21 mouse cellular contexts compared by ENCODE assay signal in the genomic region with DNA sequence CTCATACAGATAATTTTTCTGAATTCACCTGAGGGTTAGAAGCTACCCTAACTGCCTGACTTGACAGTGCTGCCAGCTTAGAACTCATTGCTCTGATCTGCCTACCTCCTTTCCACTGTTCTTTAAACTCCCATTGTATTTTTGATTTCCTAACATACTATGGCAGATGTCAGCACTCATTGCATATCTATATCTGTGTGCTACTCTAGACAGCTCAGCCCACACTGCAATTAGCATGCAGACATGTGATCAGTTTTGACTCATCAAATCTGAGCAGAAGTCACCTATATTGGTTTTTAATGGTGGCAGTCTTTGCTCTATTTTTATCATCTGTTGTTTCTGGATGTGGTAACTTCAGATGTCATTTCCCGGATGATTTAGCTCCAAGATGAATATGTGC.
DNase-seq lines count a peak whose midpoint lies in the region; ATAC-seq and TF ChIP-seq lines count a peak whose summit lies in the region.
"Had no signal": no experiment of that assay in that cellular context is flagged by ENCODE, and none has a peak within 500 bp of the region (broad histone marks: within the 10 kb centered on the region; RNA-seq: fewer than 3 reads in every experiment).

No protein-coding gene starts in this region.

- WGBS in forebrain, postnatal 0 days: 56% methylated on average over 1 of the region's 1 CpGs
- 90% methylated on average over 1 of the region's 1 CpGs for WGBS in forebrain, embryonic 12.5 days
- WGBS in intestine, embryonic 15.5 days: 81% methylated on average over 1 of the region's 1 CpGs

- no peaks in the 10 kb centered on the region for H3K27me3 ChIP-seq in forebrain, postnatal 0 days (ENCODE audit: insufficient read depth, low read length)
- no peaks in the 10 kb centered on the region for H3K27me3 ChIP-seq in forebrain, embryonic 12.5 days
- no peaks in the 10 kb centered on the region for H3K27me3 ChIP-seq in intestine, embryonic 15.5 days (replicated peaks)
- H3K27me3 ChIP-seq: hindbrain, embryonic 12.5 days; hindbrain, embryonic 15.5 days had no signal

- peak; percentile 73 for ATAC-seq in forebrain, postnatal 0 days
- no peak for ATAC-seq in forebrain, embryonic 12.5 days (ENCODE audit: low FRiP score)
- ATAC-seq in intestine, embryonic 15.5 days: no peak
- ATAC-seq: CD4-positive, CD25-positive, alpha-beta regulatory T cell, adult 4 months had no signal

- no peak overlapping the region for H3K27ac ChIP-seq in forebrain, postnatal 0 days (ENCODE audit: low read depth, low read length)
- no peak overlapping the region for H3K27ac ChIP-seq in forebrain, embryonic 12.5 days
- H3K27ac ChIP-seq in intestine, embryonic 15.5 days: no peak overlapping the region
- H3K27ac ChIP-seq: forebrain, embryonic 10.5 days; gastrocnemius, adult 2 months; hindbrain, embryonic 12.5 days; hindbrain, embryonic 15.5 days had no signal

- no peak overlapping the region for H3K9ac ChIP-seq in forebrain, postnatal 0 days
- no peak overlapping the region for H3K9ac ChIP-seq in forebrain, embryonic 12.5 days
- H3K9ac ChIP-seq in intestine, embryonic 15.5 days: no peak overlapping the region
- H3K9ac ChIP-seq: hindbrain, embryonic 12.5 days; hindbrain, embryonic 15.5 days had no signal

- H3K9me3 ChIP-seq in forebrain, postnatal 0 days (ENCODE audit: low read length): no peaks in the 10 kb centered on the region
- H3K9me3 ChIP-seq in forebrain, embryonic 12.5 days: no peaks in the 10 kb centered on the region
- no peaks in the 10 kb centered on the region for H3K9me3 ChIP-seq in intestine, embryonic 15.5 days
- H3K9me3 ChIP-seq: forebrain, embryonic 10.5 days; hindbrain, embryonic 12.5 days; hindbrain, embryonic 15.5 days had no signal

- no peak for TF ChIP-seq CTCF in forebrain, postnatal 0 days (IDR thresholded peaks at IDR 0.05; ENCODE audit: low read depth)

- no peaks in the 10 kb centered on the region for H3K4me1 ChIP-seq in forebrain, postnatal 0 days (ENCODE audit: insufficient read depth)
- H3K4me1 ChIP-seq in forebrain, embryonic 12.5 days: no peaks in the 10 kb centered on the region
- no peaks in the 10 kb centered on the region for H3K4me1 ChIP-seq in intestine, embryonic 15.5 days (replicated peaks)
- H3K4me1 ChIP-seq: forebrain, embryonic 10.5 days; hindbrain, embryonic 12.5 days; hindbrain, embryonic 15.5 days had no signal

- no peak overlapping the region for H3K4me3 ChIP-seq in forebrain, postnatal 0 days (ENCODE audit: low read depth, low read length)
- H3K4me3 ChIP-seq in forebrain, embryonic 12.5 days (replicated peaks): no peak overlapping the region
- H3K4me3 ChIP-seq in intestine, embryonic 15.5 days (replicated peaks): no peak overlapping the region
- H3K4me3 ChIP-seq: forebrain, embryonic 10.5 days; gastrocnemius, adult 2 months; hindbrain, embryonic 12.5 days; hindbrain, embryonic 15.5 days had no signal

- H3K4me2 ChIP-seq in forebrain, postnatal 0 days (ENCODE audit: low read depth): no peak overlapping the region
- H3K4me2 ChIP-seq in forebrain, embryonic 12.5 days: no peak overlapping the region
- no peak overlapping the region for H3K4me2 ChIP-seq in intestine, embryonic 15.5 days (replicated peaks)
- H3K4me2 ChIP-seq: heart, embryonic 11.5 days; hindbrain, embryonic 12.5 days; hindbrain, embryonic 15.5 days had no signal

- no peak for DNase-seq in forebrain, postnatal 0 days
- DNase-seq in layer of hippocampus, adult 18-20 months (ENCODE audit: low spot score in 2 of 2): peak; percentile 7 to 48
- DNase-seq in layer of hippocampus, adult 11-12 months (ENCODE audit: low spot score): no peak
- DNase-seq in right cerebral cortex, adult 18-20 months: peak; percentile 14
- DNase-seq in right cerebral cortex, postnatal 4 days: no peak
- peak; percentile 41 for DNase-seq in telencephalon, adult 2 months (ENCODE audit: low read depth, low spot score)
- DNase-seq: adrenal gland, adult 8-10 months; adrenal gland, postnatal 25 days; cerebellum, adult 18-20 months; cerebellum, adult 9-10 months; cerebellum, postnatal 14 days; gastrocnemius, adult 2 months; gastrocnemius, postnatal 14 days; heart, adult 11 months had no signal

- no peaks in the 10 kb centered on the region for H3K36me3 ChIP-seq in forebrain, postnatal 0 days (ENCODE audit: insufficient read depth)
- no peaks in the 10 kb centered on the region for H3K36me3 ChIP-seq in forebrain, embryonic 12.5 days (replicated peaks)
- H3K36me3 ChIP-seq in intestine, embryonic 15.5 days: no peaks in the 10 kb centered on the region
- H3K36me3 ChIP-seq: forebrain, embryonic 10.5 days; hindbrain, embryonic 12.5 days; hindbrain, embryonic 15.5 days had no signal

Comparison
In these comparisons a context has a peak if more than half of its experiments do, and no peak if none do; other contexts are left out.
1. DNase-seq: peak in layer of hippocampus, adult 18-20 months (2 of 2), right cerebral cortex, adult 18-20 months (single experiment) and telencephalon, adult 2 months (single experiment); none in forebrain, postnatal 0 days (single experiment), layer of hippocampus, adult 11-12 months (single experiment) and right cerebral cortex, postnatal 4 days (single experiment).